Mouse (Mus musculus) embryonic facial prominence, embryonic 14.5 days (tissue): Measurements from ENCODE around the gene Clmn. TPM values are rescaled to one million over a fixed set of nuclear protein-coding genes. Genes with fewer than 3 reads are reported as not detected.
"Not testable (repeated sequence)": the region's sequence is repeated elsewhere in the genome, so short reads cannot be mapped to it uniquely, and the experiment has no call there.

Source experiments
- ATAC-seq: fragments of 200-750 bp; cut with Nextera tagmentation; 2 replicates; pipeline ENCODE4 v1.8.0; 2017; ENCODE audit warnings: low read depth, moderate number of reproducible peaks, moderate TSS enrichment
- DNase-seq: peaks from one replicate; pipeline ENCODE4 v3.0.0-alpha.2; 2015; ENCODE audit warnings: low spot score
- H3K27ac ChIP-seq: fragments of 300-500 bp; sonication (generic); replicated peaks from 2 replicates; pipeline ENCODE4 v1.5.1; 2014; ENCODE audit warnings: low read depth, mild to moderate bottlenecking, low read length, moderate library complexity
- H3K27me3 ChIP-seq: fragments of 300-500 bp; sonication (generic); replicated peaks from 2 replicates; pipeline ENCODE4 v1.6.1; 2014; ENCODE audit warnings: low read length; ENCODE audit not compliant: control insufficient read depth, insufficient read depth
- H3K36me3 ChIP-seq: fragments of 300-500 bp; sonication (generic); 2 replicates; pipeline ENCODE4 v1.6.1; 2014; ENCODE audit warnings: low read length, mixed read lengths; ENCODE audit not compliant: control insufficient read depth, insufficient read depth
- H3K4me1 ChIP-seq: fragments of 300-500 bp; sonication (generic); 2 replicates; pipeline ENCODE4 v1.6.1; 2014; ENCODE audit warnings: antibody characterized with exemption, low read length; ENCODE audit not compliant: control insufficient read depth, insufficient read depth
- H3K4me2 ChIP-seq: fragments of 300-500 bp; sonication (generic); 2 replicates; pipeline ENCODE4 v1.6.1; 2014; ENCODE audit warnings: low read depth, mild to moderate bottlenecking, low read length, moderate library complexity, mixed read lengths
- H3K4me3 ChIP-seq: fragments of 300-500 bp; sonication (generic); 2 replicates; pipeline ENCODE4 v1.5.1; 2014; ENCODE audit warnings: low read depth, mild to moderate bottlenecking, low read length
- H3K9ac ChIP-seq: fragments of 300-500 bp; sonication (generic); 2 replicates; pipeline ENCODE4 v1.6.1; 2014; ENCODE audit warnings: low read depth, mild to moderate bottlenecking, low read length, moderate library complexity, mixed read lengths
- H3K9me3 ChIP-seq: fragments of 300-500 bp; sonication (generic); 2 replicates; pipeline ENCODE4 v1.6.1; 2016; ENCODE audit warnings: low read length; ENCODE audit not compliant: control insufficient read depth
- WGBS: fragments of 180-500 bp; shearing (Covaris S2); extraction: QIAGEN DNeasy Blood & Tissue Kit; methylation state at CpG from one replicate; pipeline ENCODE4 v1.1.7; 2014; 5-methylcytosine and 5-hydroxymethylcytosine counted together
- polyA plus RNA-seq: library from polyadenylated mRNA; unstranded; fragments of >200 nt; fragmentation: Nextera tagmentation; extraction: Ambion mirVana; gene quantifications from 2 replicates; pipeline ENCODE4 v1.2.1, GENCODE M21; 2014

Clmn gene
- polyA plus RNA-seq, 1 experiment from 2014 or later: 3.2 TPM

DNA sequence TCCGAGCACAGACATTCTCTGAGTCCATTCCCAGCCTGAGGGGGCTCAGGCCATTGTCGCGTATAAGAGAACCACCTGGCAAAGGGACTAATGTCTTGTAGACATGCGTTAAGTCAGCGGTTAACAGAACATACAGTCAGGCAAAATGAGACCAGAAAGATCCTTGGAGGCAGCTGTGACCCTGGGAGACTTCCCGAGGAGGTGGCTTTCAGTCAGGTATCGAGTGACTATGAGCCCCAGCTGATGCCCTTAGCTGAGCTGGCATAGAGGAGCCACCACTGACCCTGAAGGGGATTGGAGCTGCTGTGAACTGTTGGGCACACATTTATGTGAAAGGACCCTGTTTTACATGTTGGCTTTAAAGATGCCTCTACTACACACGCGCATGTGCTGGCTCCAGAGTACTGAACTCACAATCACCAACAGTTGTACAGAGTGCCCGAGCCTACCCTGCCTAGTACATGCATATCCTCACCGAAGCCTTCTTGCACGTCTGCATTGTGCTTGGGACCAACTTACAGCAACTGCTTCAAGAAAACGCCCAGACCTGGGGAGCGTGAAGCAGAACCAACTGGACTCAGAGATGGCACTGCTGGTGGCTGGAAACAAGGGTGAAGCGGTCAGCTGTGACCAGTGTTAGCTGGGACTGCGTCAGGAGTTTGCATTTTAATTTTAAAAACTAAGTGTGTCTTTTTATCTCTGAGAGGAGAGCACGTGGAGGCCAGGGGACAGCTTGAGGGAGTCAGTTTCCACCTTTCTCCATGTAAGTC, 34.0 kb downstream of the Clmn start:
- Histone ChIP-seq H3K4me1 (peaks cover 9% of the 10 kb centered on the region), H3K9me3 (no peaks in the 10 kb centered on the region), H3K4me3 (no peak overlapping the region), H3K36me3 (no peaks in the 10 kb centered on the region), H3K27me3 (no peaks in the 10 kb centered on the region), H3K4me2 (no peak overlapping the region), H3K9ac (no peak overlapping the region), H3K27ac (no peak overlapping the region)
- no peak for ATAC-seq
- WGBS: 69% methylated on average over 17 of the region's 17 CpGs
- DNase-seq: no peak

DNA sequence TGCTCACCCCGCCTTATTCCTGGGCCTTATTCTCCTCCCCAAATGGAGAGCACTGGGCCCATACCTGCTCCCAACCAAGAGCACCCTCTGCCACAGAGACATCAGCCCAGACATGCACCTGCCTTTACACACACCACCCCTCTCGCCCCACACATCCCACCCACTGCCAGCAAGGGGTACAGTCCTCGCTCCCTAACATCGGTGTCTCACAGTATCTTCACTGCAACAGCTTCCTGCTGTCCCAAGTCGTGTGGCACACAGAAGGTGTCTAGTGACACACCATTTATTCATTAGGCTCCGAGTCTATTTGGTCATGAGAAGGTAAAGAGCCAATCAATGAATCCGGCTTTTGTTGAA, 34.6 kb downstream of the Clmn start:
- Histone ChIP-seq H3K4me1 (peaks cover 9% of the 10 kb centered on the region), H3K9me3 (no peaks in the 10 kb centered on the region), H3K27me3 (no peaks in the 10 kb centered on the region), H3K27ac (no peak overlapping the region), H3K4me2 (no peak overlapping the region), H3K4me3 (no peak overlapping the region), H3K36me3 (no peaks in the 10 kb centered on the region), H3K9ac (no peak overlapping the region)
- ATAC-seq (no peak; the same call in 1 of the 2 replicates), DNase-seq (no peak)
- 71% methylated on average over 7 of the region's 7 CpGs for WGBS

GRCm38 (mm10) chr12:104829596-104830282, 35.1 kb downstream of the Clmn start:
- Histone ChIP-seq H3K4me2 (no peak overlapping the region), H3K9ac (0 out of 2 replicates have a peak overlapping the region, but pooled peaks have one; percentile 19), H3K27me3 (no peaks in the 10 kb centered on the region), H3K4me1 (peaks cover 9% of the 10 kb centered on the region), H3K36me3 (no peaks in the 10 kb centered on the region), H3K27ac (peak overlapping the region; percentile 39; the same call in 1 of the 2 replicates), H3K9me3 (no peaks in the 10 kb centered on the region), H3K4me3 (no peak overlapping the region)
- ATAC-seq: peak; percentile 82
- WGBS: 33% methylated on average over 6 of the region's 6 CpGs
- DNase-seq: peak; percentile 85

DNA sequence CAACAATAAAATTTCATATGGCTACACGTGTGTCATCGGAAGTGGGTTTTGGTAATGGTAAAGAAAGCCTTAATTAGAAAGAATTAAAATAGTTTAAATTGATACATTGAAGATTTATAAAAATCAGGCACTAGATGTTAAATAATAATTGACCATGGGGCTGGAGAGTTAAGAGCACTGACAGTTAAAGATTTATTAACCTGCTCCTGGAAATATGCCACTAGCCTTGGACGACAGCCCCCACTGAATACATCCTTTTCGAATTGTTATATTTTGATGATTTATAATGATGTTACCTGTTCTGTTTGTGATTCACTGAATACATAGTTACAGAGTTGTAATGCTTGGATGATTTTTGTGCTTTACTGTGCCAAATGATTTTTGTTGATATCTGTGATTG, 35.9 kb downstream of the Clmn start:
- H3K4me2 ChIP-seq, DNase-seq, H3K27me3 ChIP-seq, H3K36me3 ChIP-seq, H3K9me3 ChIP-seq, H3K9ac ChIP-seq, H3K4me3 ChIP-seq, ATAC-seq, H3K4me1 ChIP-seq, H3K27ac ChIP-seq: not testable (repeated sequence)
- 80% methylated on average over 4 of the region's 4 CpGs for WGBS

GRCm38 (mm10) chr12:104827721-104828120, 37.2 kb downstream of the Clmn start:
- Histone ChIP-seq H3K9me3 (no peaks in the 10 kb centered on the region), H3K36me3 (no peaks in the 10 kb centered on the region), H3K27ac (no peak overlapping the region), H3K9ac (no peak overlapping the region), H3K4me3 (no peak overlapping the region), H3K4me2 (no peak overlapping the region), H3K4me1 (peaks cover 11% of the 10 kb centered on the region), H3K27me3 (no peaks in the 10 kb centered on the region)
- ATAC-seq (no peak), DNase-seq (no peak)
- 73% methylated on average over 6 of the region's 6 CpGs for WGBS

DNA sequence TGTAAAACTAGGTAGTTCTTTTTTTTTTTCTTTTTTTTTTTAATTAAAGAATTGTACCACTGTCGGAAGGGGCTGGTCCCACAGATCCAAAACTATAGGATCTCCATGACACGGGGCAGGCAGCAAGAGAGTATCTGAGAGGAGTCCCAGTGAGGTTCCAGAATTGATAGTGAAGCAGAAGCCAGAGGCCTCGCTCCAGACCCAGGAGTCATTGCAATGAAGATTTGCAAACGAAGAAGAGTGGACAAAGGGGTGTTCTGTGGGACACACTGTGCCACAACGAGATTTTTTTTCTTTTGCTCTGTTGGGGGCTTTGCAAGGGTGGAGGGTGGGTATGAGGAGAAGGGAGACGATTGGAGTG, 40.0 kb downstream of the Clmn start:
- DNase-seq (no peak), ATAC-seq (no peak)
- H3K27ac ChIP-seq: no peak overlapping the region
- H3K27me3 ChIP-seq: no peaks in the 10 kb centered on the region
- no peak overlapping the region for H3K4me2 ChIP-seq
- H3K4me1 ChIP-seq: peaks cover 12% of the 10 kb centered on the region
- WGBS: 56% methylated on average over 6 of the region's 6 CpGs
- H3K9ac ChIP-seq: no peak overlapping the region
- no peaks in the 10 kb centered on the region for H3K36me3 ChIP-seq
- no peaks in the 10 kb centered on the region for H3K9me3 ChIP-seq
- no peak overlapping the region for H3K4me3 ChIP-seq

GRCm38 (mm10) chr12:104824244-104824906, 40.5 kb downstream of the Clmn start:
- DNase-seq: peak; percentile 90
- H3K9ac ChIP-seq: no peak overlapping the region
- no peaks in the 10 kb centered on the region for H3K36me3 ChIP-seq
- H3K27me3 ChIP-seq: no peaks in the 10 kb centered on the region
- WGBS: 77% methylated on average over 12 of the region's 12 CpGs
- no peak overlapping the region for H3K4me3 ChIP-seq
- H3K4me2 ChIP-seq: no peak overlapping the region
- peak; percentile 77 for ATAC-seq
- no peak overlapping the region for H3K27ac ChIP-seq
- peaks cover 11% of the 10 kb centered on the region; the same call in 1 of the 2 replicates for H3K4me1 ChIP-seq
- no peaks in the 10 kb centered on the region for H3K9me3 ChIP-seq

DNA sequence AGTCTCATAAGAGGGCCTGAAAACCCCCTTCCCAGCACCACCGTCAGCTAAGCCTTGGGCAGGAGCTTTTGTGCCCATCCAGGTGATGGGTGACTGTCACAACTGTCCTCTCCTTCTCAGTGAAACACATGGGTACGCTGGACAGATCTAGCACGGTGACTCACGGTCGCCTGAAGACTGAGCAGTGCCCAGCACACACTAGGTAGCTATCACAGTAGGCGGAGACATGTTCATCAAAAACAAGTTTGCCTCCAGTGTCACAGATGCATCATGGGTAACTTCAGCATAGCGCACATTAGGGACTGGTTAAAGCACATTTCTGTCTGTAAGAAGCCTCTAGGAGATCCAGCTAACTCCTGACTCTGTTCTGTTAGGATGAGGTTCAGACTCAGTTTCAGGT, 41.2 kb downstream of the Clmn start:
- DNase-seq (no peak), ATAC-seq (no peak)
- 93% methylated on average over 7 of the region's 7 CpGs for WGBS
- H3K4me3 ChIP-seq: no peak overlapping the region
- H3K4me1 ChIP-seq: peaks cover 12% of the 10 kb centered on the region; the same call in 1 of the 2 replicates
- no peaks in the 10 kb centered on the region for H3K27me3 ChIP-seq
- no peaks in the 10 kb centered on the region for H3K36me3 ChIP-seq
- no peak overlapping the region for H3K4me2 ChIP-seq
- H3K9ac ChIP-seq: no peak overlapping the region
- no peaks in the 10 kb centered on the region for H3K9me3 ChIP-seq
- no peak overlapping the region for H3K27ac ChIP-seq
